Mouse (Mus musculus) thymus, adult 2 months (tissue): ENCODE data around the gene Eno2. TPM values are rescaled to one million over a fixed set of nuclear protein-coding genes. Genes with fewer than 3 reads are reported as not detected.

Experiments used
- DNase-seq: peaks from one replicate; pipeline ENCODE4 v3.0.0; 2021
- H3K27ac ChIP-seq: fragments of 200-500 bp; 2 replicates; pipeline ENCODE4 v1.5.1; 2012; ENCODE audit warnings: low read length, control low read depth; ENCODE audit not compliant: control insufficient read depth, insufficient read depth
- H3K27me3 ChIP-seq: fragments of 200-500 bp; 2 replicates; pipeline ENCODE4 v1.6.1; 2012; ENCODE audit warnings: mild to moderate bottlenecking, low read length, moderate library complexity, mixed read lengths; ENCODE audit not compliant: control insufficient read depth, insufficient read depth
- H3K36me3 ChIP-seq: fragments of 200-500 bp; 2 replicates; pipeline ENCODE4 v1.6.1; 2012; ENCODE audit warnings: mild to moderate bottlenecking, low read length, moderate library complexity; ENCODE audit not compliant: control insufficient read depth, insufficient read depth
- H3K4me1 ChIP-seq: fragments of 200-500 bp; replicated peaks from 2 replicates; pipeline ENCODE4 v1.6.1; 2012; ENCODE audit warnings: low read length; ENCODE audit not compliant: control insufficient read depth, insufficient read depth
- H3K4me3 ChIP-seq: fragments of 200-500 bp; 2 replicates; pipeline ENCODE4 v1.5.1; 2012; ENCODE audit warnings: mild to moderate bottlenecking, low read length, control low read depth, moderate library complexity; ENCODE audit not compliant: control insufficient read depth, insufficient read depth
- CTCF ChIP-seq: fragments of 200-500 bp; IDR thresholded peaks from 2 replicates; pipeline ENCODE4 v1.5.1; 2012; ENCODE audit warnings: mild to moderate bottlenecking, control low read depth, low read length, moderate library complexity, borderline replicate concordance; ENCODE audit not compliant: control insufficient read depth, poor library complexity, insufficient read depth; ENCODE audit errors: extremely low read depth
- POLR2A ChIP-seq: fragments of 200-500 bp; IDR thresholded peaks from 2 replicates; pipeline ENCODE4 v1.6.1; 2012; ENCODE audit warnings: mild to moderate bottlenecking, low read length, control low read depth, moderate library complexity; ENCODE audit not compliant: control insufficient read depth, poor library complexity, insufficient read depth; ENCODE audit errors: extremely low read depth
- WGBS: fragments of 180-500 bp; shearing (Covaris S2); methylation state at CpG from one replicate; pipeline ENCODE4 v1.1.7; 2018; 5-methylcytosine and 5-hydroxymethylcytosine counted together
- polyA plus RNA-seq: library from polyadenylated mRNA; depleted of rRNA; stranded (reverse); fragments of >200 nt; gene quantifications from 2 replicates; pipeline ENCODE4 v1.2.3, GENCODE M21; 2012

The Eno2 gene
- polyA plus RNA-seq, 1 experiment, result 12.9 TPM

DNA sequence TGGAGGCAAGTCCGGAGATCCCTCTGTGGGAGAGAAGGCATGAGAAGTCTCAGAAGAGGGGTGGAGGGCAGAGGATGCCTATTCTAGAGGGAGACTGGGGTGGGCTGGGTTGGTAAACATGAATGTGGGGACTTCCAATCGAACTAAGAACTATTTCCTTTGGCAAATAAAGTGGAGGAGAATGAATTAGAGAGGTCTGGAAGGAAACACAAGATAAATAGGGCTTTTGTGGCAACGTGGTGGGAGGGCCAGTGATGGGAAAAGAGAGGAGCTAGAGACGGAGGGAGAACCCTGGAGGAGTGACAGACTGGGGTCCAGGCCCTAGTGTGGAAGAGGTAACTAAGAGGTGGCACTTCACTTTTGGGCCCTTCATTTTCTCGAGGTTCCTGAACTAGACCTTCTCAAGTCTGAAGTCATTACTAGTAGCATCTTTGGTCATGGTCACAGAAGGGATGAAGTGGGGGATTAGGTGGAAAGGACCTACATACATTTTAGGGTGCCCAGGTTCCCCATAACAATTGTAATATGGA, 12.1 kb downstream of the Eno2 start:
- no peak for DNase-seq
- 52% methylated on average over 5 of the region's 5 CpGs for WGBS
- peaks cover 7% of the 10 kb centered on the region; the same call in 1 of the 2 replicates for H3K4me1 ChIP-seq
- H3K36me3 ChIP-seq, result no peaks in the 10 kb centered on the region
- no peak for TF ChIP-seq CTCF
- no peak for TF ChIP-seq POLR2A
- no peak overlapping the region for H3K27ac ChIP-seq
- H3K4me3 ChIP-seq, result no peak overlapping the region
- no peaks in the 10 kb centered on the region for H3K27me3 ChIP-seq

DNA sequence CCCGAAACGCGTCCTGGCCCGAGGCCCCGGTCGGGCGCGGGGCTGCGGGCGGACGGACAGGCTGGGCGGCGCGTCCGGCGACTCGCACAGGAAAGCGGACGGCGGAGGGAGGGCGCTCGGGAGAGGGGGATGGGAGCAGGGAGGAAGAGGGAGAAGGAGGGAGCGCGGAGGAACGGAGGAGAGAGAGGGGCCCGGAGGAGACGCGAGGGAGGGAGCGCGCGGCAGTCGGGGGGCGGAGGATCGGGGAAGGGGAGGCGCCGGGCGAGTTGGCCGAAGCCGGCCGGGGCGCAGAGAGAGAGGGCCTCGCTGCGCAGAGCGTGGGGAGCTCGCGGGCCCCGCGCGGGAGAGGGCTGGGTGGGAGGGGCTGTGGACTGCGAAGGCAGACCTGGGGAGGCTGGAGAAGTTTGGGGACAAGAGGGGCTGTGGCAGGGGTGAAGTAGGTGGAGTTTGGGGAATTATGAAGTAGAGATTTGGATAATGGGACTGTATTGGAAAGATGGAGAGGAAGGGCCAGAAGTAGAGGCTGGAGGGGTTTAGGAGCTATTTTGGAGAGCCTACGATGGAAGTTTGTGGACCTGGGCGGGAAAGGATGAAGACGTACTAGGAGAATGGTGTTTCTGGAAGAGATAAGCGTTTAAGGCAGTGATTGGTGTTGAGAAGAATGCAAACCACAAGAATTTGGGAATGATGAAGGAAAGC, 12.7 kb downstream of the Eno2 start:
- Histone ChIP-seq H3K36me3 (no peaks in the 10 kb centered on the region), H3K27ac (no peak overlapping the region), H3K27me3 (no peaks in the 10 kb centered on the region), H3K4me3 (peak overlapping the region; percentile 47), H3K4me1 (peaks cover 7% of the 10 kb centered on the region; the same call in 1 of the 2 replicates)
- no peak for TF ChIP-seq POLR2A
- TF ChIP-seq CTCF, result no peak
- WGBS, result 4% methylated on average over 46 of the region's 54 CpGs
- DNase-seq, result peak; percentile 58

DNA sequence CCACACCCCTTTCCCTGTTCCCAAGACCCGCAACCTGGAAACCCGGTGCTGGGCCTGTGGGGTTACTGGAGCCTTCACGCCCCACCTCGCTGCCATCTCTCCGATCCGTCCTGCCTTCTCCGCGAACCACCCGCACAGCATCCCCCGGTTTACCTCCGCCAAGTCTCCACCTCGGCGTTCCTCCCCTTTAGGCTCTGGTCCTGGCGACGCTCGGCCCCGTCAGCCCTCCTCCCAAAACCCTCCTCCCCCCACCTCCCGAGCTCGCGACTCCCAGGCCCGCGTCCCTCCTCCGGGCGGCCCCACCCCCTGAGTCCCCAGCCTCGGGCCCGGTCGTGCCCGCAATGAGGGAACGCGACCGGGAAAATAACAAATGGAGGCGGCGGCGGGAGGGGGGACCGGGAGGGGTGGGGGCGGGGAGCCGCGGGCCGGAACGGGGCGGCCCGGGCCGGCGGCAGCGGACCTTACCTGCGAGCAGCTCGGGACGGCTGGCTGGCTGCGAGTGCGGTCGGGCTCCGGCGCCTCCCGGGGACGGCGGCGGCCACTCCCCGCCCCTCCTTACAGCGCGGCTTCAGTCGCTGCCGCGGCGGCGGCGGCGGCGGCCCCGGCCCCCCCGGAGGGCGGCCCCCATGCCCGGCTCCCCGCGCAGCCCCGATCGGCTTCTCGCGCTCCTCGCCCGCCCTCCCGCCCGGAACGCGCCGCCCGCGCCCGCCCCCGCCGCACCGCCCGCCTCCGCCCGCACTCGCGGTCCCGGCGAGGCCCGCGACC, 13.5 kb downstream of the Eno2 start, which contains the start of the genes Gm45234 and Atn1:
TSS of gene Gm45234 (minus strand) at position 191 of the 765 bp plus-strand sequence.
TSS of gene Atn1 (minus strand) at position 694 of the 765 bp plus-strand sequence.
- no peak for DNase-seq
- H3K36me3 ChIP-seq, result no peaks in the 10 kb centered on the region
- TF ChIP-seq POLR2A (no peak), CTCF (no peak)
- H3K27me3 ChIP-seq, result no peaks in the 10 kb centered on the region
- H3K4me1 ChIP-seq, result peaks cover 10% of the 10 kb centered on the region; the same call in 1 of the 2 replicates
- 4% methylated on average over 92 of the region's 100 CpGs for WGBS
- peak within 1 kb of the TSS; percentile 47 for H3K4me3 ChIP-seq
- H3K27ac ChIP-seq, result no peak within 1 kb of the TSS

DNA sequence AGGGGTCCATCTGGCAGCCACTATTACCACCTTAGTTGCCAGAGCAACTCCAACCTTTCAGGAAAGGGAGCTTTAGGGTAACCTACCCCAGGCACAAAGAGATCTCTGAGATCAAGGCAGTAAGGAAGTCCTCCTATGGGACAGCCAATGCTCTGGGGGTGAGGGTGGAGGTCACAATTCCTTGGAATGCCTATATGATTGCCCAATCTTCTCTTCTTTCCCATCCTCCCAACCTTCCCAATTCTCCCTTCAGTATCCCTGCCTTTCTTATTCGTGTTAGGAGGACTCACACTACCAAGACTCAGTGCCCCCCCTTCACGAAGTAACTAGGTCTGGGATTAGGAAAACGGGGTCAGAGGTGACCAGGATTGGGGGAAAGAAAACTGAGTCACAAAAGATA, 14.2 kb downstream of the Eno2 start:
- WGBS, result 50% methylated on average over 3 of the region's 3 CpGs
- Histone ChIP-seq H3K27ac (no peak overlapping the region), H3K27me3 (no peaks in the 10 kb centered on the region), H3K36me3 (no peaks in the 10 kb centered on the region), H3K4me3 (peak overlapping the region; percentile 42; the same call in 1 of the 2 replicates), H3K4me1 (peaks cover 16% of the 10 kb centered on the region)
- DNase-seq, result no peak
- TF ChIP-seq POLR2A (no peak), CTCF (no peak)

DNA sequence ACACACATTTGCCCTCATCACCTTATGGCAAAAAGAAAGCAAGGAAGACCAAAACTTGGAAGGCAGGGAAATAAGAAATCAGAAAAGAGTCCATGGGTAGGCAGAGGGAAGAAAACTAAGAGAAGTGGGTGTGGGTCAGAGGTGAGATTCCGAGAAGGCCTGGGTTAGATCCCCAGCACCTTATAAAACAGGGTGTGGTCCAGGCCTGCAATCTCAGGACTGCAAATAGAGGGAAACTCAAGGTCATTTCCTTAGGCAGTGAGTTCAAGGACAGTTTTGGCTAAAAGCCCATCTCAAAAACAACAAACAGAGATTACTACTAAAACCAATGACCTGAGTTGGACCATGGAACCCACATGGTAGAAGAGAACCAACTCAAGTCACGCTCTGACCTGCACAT, 15.6 kb downstream of the Eno2 start:
- no peaks in the 10 kb centered on the region for H3K36me3 ChIP-seq
- no peak for DNase-seq
- H3K4me1 ChIP-seq, result peaks cover 14% of the 10 kb centered on the region
- H3K27me3 ChIP-seq, result no peaks in the 10 kb centered on the region
- no peak overlapping the region for H3K27ac ChIP-seq
- TF ChIP-seq POLR2A (no peak), CTCF (no peak)
- WGBS, result 96% methylated on average over 2 of the region's 2 CpGs
- H3K4me3 ChIP-seq, result no peak overlapping the region

DNA sequence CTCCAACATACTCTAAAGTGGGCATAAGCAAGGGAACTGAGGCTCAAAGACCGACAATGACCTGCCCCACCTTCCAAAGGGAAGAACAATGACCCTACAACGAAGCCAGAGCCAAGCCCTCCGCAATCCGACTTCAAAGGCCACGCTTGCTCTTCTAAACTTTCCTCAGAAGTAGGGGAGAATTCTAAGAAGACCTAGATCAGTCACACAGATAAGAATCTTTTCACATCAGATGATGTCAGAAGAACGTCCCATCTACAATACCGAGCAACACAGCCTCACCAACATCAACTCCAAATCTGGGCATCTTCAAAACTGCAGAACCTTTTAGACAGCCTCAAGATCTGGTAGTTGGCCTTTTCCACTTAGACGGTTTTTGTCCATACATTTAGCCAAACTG, 19.1 kb downstream of the Eno2 start:
- Histone ChIP-seq H3K4me3 (no peak overlapping the region), H3K27me3 (no peaks in the 10 kb centered on the region), H3K27ac (no peak overlapping the region), H3K36me3 (no peaks in the 10 kb centered on the region), H3K4me1 (peaks cover 20% of the 10 kb centered on the region)
- no peak for DNase-seq
- 12% methylated on average over 8 of the region's 8 CpGs for WGBS
- TF ChIP-seq CTCF (no peak), POLR2A (no peak)
